Mouse (Mus musculus) liver, embryonic 14.5 days (tissue): ENCODE measurements around the gene Gse1.

Source experiments
- CTCF ChIP-seq: IDR thresholded peaks from 2 replicates; pipeline ENCODE4 v1.5.1; 2016; ENCODE audit warnings: antibody characterized with exemption, low read depth, control low read depth
- EP300 ChIP-seq: IDR thresholded peaks from 2 replicates; pipeline ENCODE4 v1.6.1; 2016; ENCODE audit warnings: antibody characterized with exemption, low read depth

- TF ChIP-seq EP300 (no peak), CTCF (no peak)
Observed at GRCm38 (mm10) chr8:120213229-120213628, 15.0 kb upstream of the Gse1 start.
